Mouse (Mus musculus) liver, postnatal 0 days (tissue): ENCODE measurements at regions not wholly inside any gene's neighbourhood (a gene's known extent, or its start where the extent isn't known, plus 50 kb on each side); places are given as distances from the start of the nearest gene placed in this dataset.

Source experiments
- ATAC-seq: fragments of 200-750 bp; cut with Nextera tagmentation; 2 replicates; pipeline ENCODE4 v1.8.0; 2017; ENCODE audit warnings: mild to moderate bottlenecking, moderate library complexity
- DNase-seq: peaks from one replicate; pipeline ENCODE4 v3.0.0-alpha.2; 2016
- H3K27ac ChIP-seq: fragments of 300-500 bp; sonication (generic); 2 replicates; pipeline ENCODE4 v1.5.1; 2014; ENCODE audit warnings: antibody characterized with exemption, moderate library complexity, mild to moderate bottlenecking, low read depth
- H3K27me3 ChIP-seq: fragments of 300-500 bp; sonication (generic); 2 replicates; pipeline ENCODE4 v1.6.1; 2014; ENCODE audit warnings: low read length, control low read depth, mixed read lengths; ENCODE audit not compliant: insufficient read depth
- H3K36me3 ChIP-seq: fragments of 300-500 bp; sonication (generic); replicated peaks from 2 replicates; pipeline ENCODE4 v1.6.1; 2014; ENCODE audit warnings: mild to moderate bottlenecking, control low read depth, low read length, moderate library complexity, mixed read lengths; ENCODE audit not compliant: insufficient read depth
- H3K4me1 ChIP-seq: fragments of 300-500 bp; sonication (generic); 2 replicates; pipeline ENCODE4 v1.6.1; 2014; ENCODE audit warnings: antibody characterized with exemption, mild to moderate bottlenecking, control low read depth; ENCODE audit not compliant: insufficient read depth
- H3K4me2 ChIP-seq: fragments of 300-500 bp; sonication (generic); 2 replicates; pipeline ENCODE4 v1.6.1; 2014; ENCODE audit warnings: low read depth, mild to moderate bottlenecking, low read length, moderate library complexity, mixed read lengths
- H3K4me3 ChIP-seq: fragments of 300-500 bp; sonication (generic); 2 replicates; pipeline ENCODE4 v1.5.1; 2014; ENCODE audit warnings: low read depth, low read length
- H3K9ac ChIP-seq: fragments of 300-500 bp; sonication (generic); replicated peaks from 2 replicates; pipeline ENCODE4 v1.6.1; 2014; ENCODE audit warnings: mild to moderate bottlenecking, moderate library complexity
- H3K9me3 ChIP-seq: fragments of 300-500 bp; sonication (generic); 2 replicates; pipeline ENCODE4 v1.6.1; 2016; ENCODE audit warnings: mild to moderate bottlenecking, control low read depth, low read length, mixed read lengths
- CTCF ChIP-seq: sonication (generic); IDR thresholded peaks from 2 replicates; pipeline ENCODE4 v1.5.1; 2016; ENCODE audit warnings: antibody characterized with exemption, low read depth
- EP300 ChIP-seq: IDR thresholded peaks from 2 replicates; pipeline ENCODE4 v1.6.1; 2016; ENCODE audit warnings: antibody characterized with exemption, low read depth, mild to moderate bottlenecking
- WGBS: fragments of 180-500 bp; shearing (Covaris S2); extraction: QIAGEN DNeasy Blood & Tissue Kit; methylation state at CpG from one replicate; pipeline ENCODE4 v1.1.7; 2014; ENCODE audit not compliant: insufficient replicate concordance; 5-methylcytosine and 5-hydroxymethylcytosine counted together

- no peaks in the 10 kb centered on the region for H3K36me3 ChIP-seq
- H3K4me3 ChIP-seq, result no peak overlapping the region
- ATAC-seq (peak; percentile 40; the same call in 1 of the 2 replicates), DNase-seq (peak; percentile 12)
- no peak overlapping the region for H3K9ac ChIP-seq
- no peak for TF ChIP-seq EP300
- TF ChIP-seq CTCF, result no peak
- 32% methylated on average over 3 of the region's 3 CpGs for WGBS
- H3K4me2 ChIP-seq, result no peak overlapping the region
- H3K4me1 ChIP-seq, result no peaks in the 10 kb centered on the region
- H3K27ac ChIP-seq, result peak overlapping the region; percentile 29; the same call in 1 of the 2 replicates
- no peaks in the 10 kb centered on the region for H3K9me3 ChIP-seq
- no peaks in the 10 kb centered on the region for H3K27me3 ChIP-seq
Observed at GRCm38 (mm10) chr17:51903885-51904284, 70.8 kb upstream of the Satb1 start.

- DNase-seq, result no peak
Observed at GRCm38 (mm10) chr17:51899376-51899775, 66.3 kb upstream of the Satb1 start.

GRCm38 (mm10) chr17:51896160-51896559 lies 63.1 kb upstream of the Satb1 start:
- WGBS, result 78% methylated on average over 3 of the region's 3 CpGs
- Histone ChIP-seq H3K27ac (no peak overlapping the region), H3K4me1 (no peaks in the 10 kb centered on the region), H3K4me3 (no peak overlapping the region), H3K9ac (no peak overlapping the region), H3K27me3 (no peaks in the 10 kb centered on the region), H3K4me2 (no peak overlapping the region), H3K36me3 (no peaks in the 10 kb centered on the region), H3K9me3 (no peaks in the 10 kb centered on the region)
- no peak for TF ChIP-seq EP300
- DNase-seq (no peak), ATAC-seq (no peak)

More at GRCm38 (mm10) chr17:51899376-51899775, 66.3 kb upstream of the Satb1 start:
- TF ChIP-seq EP300 (no peak), CTCF (no peak)
- Histone ChIP-seq H3K9ac (no peak overlapping the region), H3K36me3 (no peaks in the 10 kb centered on the region), H3K9me3 (no peaks in the 10 kb centered on the region), H3K4me3 (no peak overlapping the region), H3K4me1 (no peaks in the 10 kb centered on the region), H3K27me3 (no peaks in the 10 kb centered on the region), H3K4me2 (no peak overlapping the region), H3K27ac (no peak overlapping the region)
- ATAC-seq, result no peak
- 55% methylated on average over 2 of the region's 2 CpGs for WGBS

GRCm38 (mm10) chr17:51894278-51894677 lies 61.2 kb upstream of the Satb1 start:
- ATAC-seq (no peak), DNase-seq (no peak)
- Histone ChIP-seq H3K36me3 (no peaks in the 10 kb centered on the region), H3K4me3 (no peak overlapping the region), H3K4me2 (no peak overlapping the region), H3K4me1 (no peaks in the 10 kb centered on the region), H3K27me3 (no peaks in the 10 kb centered on the region), H3K27ac (no peak overlapping the region), H3K9ac (no peak overlapping the region), H3K9me3 (no peaks in the 10 kb centered on the region)
- 85% methylated on average over 8 of the region's 8 CpGs for WGBS
- TF ChIP-seq CTCF (no peak), EP300 (no peak)

- H3K27ac ChIP-seq, result no peak overlapping the region
- ATAC-seq, result no peak
- TF ChIP-seq EP300 (no peak), CTCF (no peak)
- WGBS, result 45% methylated on average over 3 of the region's 3 CpGs
- H3K9me3 ChIP-seq, result no peaks in the 10 kb centered on the region
- H3K4me1 ChIP-seq, result no peaks in the 10 kb centered on the region
- no peaks in the 10 kb centered on the region for H3K36me3 ChIP-seq
- no peak overlapping the region for H3K9ac ChIP-seq
- no peak overlapping the region for H3K4me2 ChIP-seq
- no peaks in the 10 kb centered on the region for H3K27me3 ChIP-seq
- no peak overlapping the region for H3K4me3 ChIP-seq
- DNase-seq, result no peak
Observed at GRCm38 (mm10) chr17:51892856-51893255, 59.8 kb upstream of the Satb1 start.

GRCm38 (mm10) chr17:51892159-51892558 lies 59.1 kb upstream of the Satb1 start:
- WGBS, result 66% methylated on average over 4 of the region's 4 CpGs
- ATAC-seq (no peak), DNase-seq (no peak)
- Histone ChIP-seq H3K27me3 (no peaks in the 10 kb centered on the region), H3K9ac (no peak overlapping the region), H3K4me1 (no peaks in the 10 kb centered on the region), H3K4me2 (no peak overlapping the region), H3K27ac (no peak overlapping the region), H3K9me3 (no peaks in the 10 kb centered on the region), H3K36me3 (no peaks in the 10 kb centered on the region), H3K4me3 (no peak overlapping the region)
- TF ChIP-seq CTCF, result no peak
- TF ChIP-seq EP300, result no peak
